Mouse (Mus musculus) heart, adult 2 months (tissue): ENCODE measurements around the gene Pard3.

ENCODE experiments used
- CTCF ChIP-seq: fragments of 200-600 bp; IDR thresholded peaks from 2 replicates; pipeline ENCODE4 v1.8.1; 2022; ENCODE audit warnings: antibody characterized with exemption, mild to moderate bottlenecking, moderate library complexity
- EP300 ChIP-seq: fragments of 200-500 bp; IDR thresholded peaks from 2 replicates; pipeline ENCODE4 v1.6.1; 2011; ENCODE audit warnings: low read depth, low read length, control low read depth; ENCODE audit not compliant: insufficient read depth
- POLR2A ChIP-seq: fragments of 200-500 bp; IDR thresholded peaks from 2 replicates; pipeline ENCODE4 v1.6.1; 2011; ENCODE audit warnings: mild to moderate bottlenecking, low read depth, low read length, control low read depth; ENCODE audit not compliant: insufficient read depth

GRCm38 (mm10) chr8:127049996-127050395, 13.7 kb upstream of the Pard3 start:
- TF ChIP-seq CTCF (no peak), EP300 (no peak), POLR2A (no peak)
